Mouse (Mus musculus): ENCODE data around the gene D1Pas1.

GRCm38 (mm10) chr1:186954591-186954990, 12.6 kb upstream of the D1Pas1 start:
- no peak for TF ChIP-seq ZNF384 (IDR thresholded peaks at IDR 0.05; ENCODE audit: low read depth, low read length)
- TF ChIP-seq MAX (IDR thresholded peaks at IDR 0.05; ENCODE audit: low read length): no peak
- TF ChIP-seq POLR2A (IDR thresholded peaks at IDR 0.05; ENCODE audit: control insufficient read depth in 1 of 2, insufficient read depth in 1 of 2, low read depth in 1 of 2, low read length in 2 of 2, poor library complexity in 1 of 2): no peak
- TF ChIP-seq CTCF (IDR thresholded peaks at IDR 0.05 in 2 of 3, conservative IDR thresholded peaks at IDR 0.05 in 1 of 3; ENCODE audit: control insufficient read depth in 1 of 3, insufficient read depth in 1 of 3, low read depth in 2 of 3, low read length in 3 of 3, poor library complexity in 1 of 3, severe bottlenecking in 1 of 3): no peak
- TF ChIP-seq ZC3H11A (IDR thresholded peaks at IDR 0.05; ENCODE audit: low read depth, low read length): no peak
- TF ChIP-seq ETS1 (IDR thresholded peaks at IDR 0.05; ENCODE audit: low read depth, low read length): no peak
- TF ChIP-seq HCFC1 (IDR thresholded peaks at IDR 0.05; ENCODE audit: low read depth, low read length): no peak
- no peak for TF ChIP-seq USF2 (IDR thresholded peaks at IDR 0.05; ENCODE audit: borderline replicate concordance in 1 of 2, insufficient read depth in 1 of 2, low read depth in 1 of 2, low read length in 2 of 2)
- TF ChIP-seq SIN3A (IDR thresholded peaks at IDR 0.05; ENCODE audit: low read length): no peak
- no peak for TF ChIP-seq E2F4 (IDR thresholded peaks at IDR 0.05; ENCODE audit: borderline replicate concordance, low read depth, low read length)

All from MEL (cell line).